Mouse (Mus musculus) CH12.LX (cell line): ENCODE data around the gene Zfp786. TPM values are rescaled to one million over a fixed set of nuclear protein-coding genes. Genes with fewer than 3 reads are reported as not detected.

Experiments
- DNase-seq: peaks from one replicate; pipeline ENCODE4 v3.0.0-alpha.2; 2013; ENCODE audit errors: extremely low read depth
- H3K27ac ChIP-seq: 2 replicates; pipeline ENCODE4 v1.5.1; 2012; ENCODE audit warnings: low read depth, mild to moderate bottlenecking, control low read depth, moderate library complexity; ENCODE audit not compliant: insufficient read depth
- H3K27me3 ChIP-seq: replicated peaks from 2 replicates; pipeline ENCODE3; 2012; ENCODE audit warnings: inconsistent platforms
- H3K36me3 ChIP-seq, 2 experiments: replicated peaks in 1 of 2; 2 replicates each; pipeline versions ENCODE3 to v1.6.1; 2012; ENCODE audit warnings: inconsistent platforms in 1 of 2, low read length in 1 of 2, mild to moderate bottlenecking in 1 of 2, mixed read lengths in 1 of 2, moderate library complexity in 1 of 2; ENCODE audit not compliant: control insufficient read depth in 1 of 2, insufficient read depth in 1 of 2
- H3K4me1 ChIP-seq, 2 experiments: 2 replicates each; pipeline ENCODE4 v1.6.1; 2012; ENCODE audit warnings: inconsistent platforms in 1 of 2, moderate library complexity in 1 of 2; ENCODE audit not compliant: insufficient read depth in 2 of 2, control insufficient read depth in 1 of 2
- H3K4me2 ChIP-seq: 2 replicates; pipeline ENCODE4 v1.6.1; 2012; ENCODE audit warnings: low read depth, mild to moderate bottlenecking, control low read depth; ENCODE audit not compliant: poor library complexity, insufficient read depth, severe bottlenecking
- H3K4me3 ChIP-seq, 3 experiments: fragments of 150-350 bp in 1 of 3; sonication (generic) in 1 of 3; replicated peaks in 1 of 3; 2 replicates each; pipeline versions ENCODE3 to v1.5.1; 2011 to 2012; ENCODE audit warnings: low read depth in 2 of 3, low read length in 2 of 3, mild to moderate bottlenecking in 2 of 3, moderate library complexity in 2 of 3, control low read depth in 1 of 3, improper control_type of control experiment in 1 of 3, inconsistent platforms in 1 of 3, mixed read lengths in 1 of 3; ENCODE audit not compliant: poor library complexity in 1 of 3
- H3K79me2 ChIP-seq: replicated peaks from 2 replicates; pipeline ENCODE4 v1.6.1; 2012; ENCODE audit warnings: mild to moderate bottlenecking, moderate library complexity; ENCODE audit not compliant: control insufficient read depth, poor library complexity, insufficient read depth, severe bottlenecking; ENCODE audit errors: extremely low read depth
- H3K9ac ChIP-seq: 2 replicates; pipeline ENCODE4 v1.6.1; 2012; ENCODE audit warnings: low read depth, mild to moderate bottlenecking, control low read depth, moderate library complexity; ENCODE audit not compliant: insufficient read depth
- H3K9me3 ChIP-seq: replicated peaks from 2 replicates; pipeline ENCODE3; 2012; ENCODE audit warnings: low read length, inconsistent platforms, mixed read lengths
- CHD1 ChIP-seq: IDR thresholded peaks from 2 replicates; pipeline ENCODE4 v1.6.1; 2012; ENCODE audit warnings: low read depth, low read length, improper control_type of control experiment, inconsistent platforms
- CHD2 ChIP-seq: IDR thresholded peaks from 2 replicates; pipeline ENCODE4 v1.6.1; 2011; ENCODE audit warnings: low read length, improper control_type of control experiment
- CTCF ChIP-seq, 2 experiments: IDR thresholded peaks in 1 of 2; conservative IDR thresholded peaks in 1 of 2; 2 replicates each; pipeline ENCODE4 v1.5.1; 2011 to 2012; ENCODE audit warnings: low read depth in 2 of 2, low read length in 2 of 2, improper control_type of control experiment in 1 of 2, inconsistent platforms in 1 of 2, mild to moderate bottlenecking in 1 of 2, moderate library complexity in 1 of 2
- EP300 ChIP-seq: IDR thresholded peaks from 2 replicates; pipeline ENCODE4 v1.6.1; 2011; ENCODE audit warnings: low read length, improper control_type of control experiment
- GABPA ChIP-seq: IDR thresholded peaks from 2 replicates; pipeline ENCODE4 v1.6.1; 2012; ENCODE audit warnings: low read depth, low read length, improper control_type of control experiment, inconsistent platforms; ENCODE audit not compliant: insufficient replicate concordance
- JUN ChIP-seq: IDR thresholded peaks from 2 replicates; pipeline ENCODE4 v1.6.1; 2011; ENCODE audit warnings: low read depth, mild to moderate bottlenecking, low read length, improper control_type of control experiment, moderate library complexity; ENCODE audit not compliant: insufficient read depth
- JUND ChIP-seq: conservative IDR thresholded peaks from 2 replicates; pipeline ENCODE4 v1.6.1; 2011; ENCODE audit warnings: low read depth, low read length, improper control_type of control experiment
- KAT2A ChIP-seq: IDR thresholded peaks from 2 replicates; pipeline ENCODE4 v1.6.1; 2012; ENCODE audit warnings: low read length, improper control_type of control experiment, inconsistent platforms; ENCODE audit not compliant: insufficient replicate concordance
- MAFK ChIP-seq: IDR thresholded peaks from 2 replicates; pipeline ENCODE4 v1.6.1; 2011; ENCODE audit warnings: low read length, improper control_type of control experiment; ENCODE audit not compliant: insufficient replicate concordance
- MAX ChIP-seq: IDR thresholded peaks from 2 replicates; pipeline ENCODE4 v1.6.1; 2011; ENCODE audit warnings: low read length, improper control_type of control experiment
- MXI1 ChIP-seq: IDR thresholded peaks from 2 replicates; pipeline ENCODE4 v1.6.1; 2011; ENCODE audit warnings: mild to moderate bottlenecking, low read depth, low read length, improper control_type of control experiment
- MYC ChIP-seq: IDR thresholded peaks from 2 replicates; pipeline ENCODE4 v1.6.1; 2011; ENCODE audit warnings: low read depth, mild to moderate bottlenecking, improper control_type of control experiment, low read length
- NELFE ChIP-seq: IDR thresholded peaks from 2 replicates; pipeline ENCODE4 v1.6.1; 2011; ENCODE audit warnings: low read depth, low read length, improper control_type of control experiment
- PAX5 ChIP-seq: IDR thresholded peaks from 2 replicates; pipeline ENCODE4 v1.6.1; 2012; ENCODE audit warnings: low read length, inconsistent platforms, mixed read lengths
- POLR2A ChIP-seq: IDR thresholded peaks from 2 replicates; pipeline ENCODE4 v1.6.1; 2011; ENCODE audit warnings: low read depth, mild to moderate bottlenecking, improper control_type of control experiment, low read length
- POLR2AphosphoS2 ChIP-seq: IDR thresholded peaks from 2 replicates; pipeline ENCODE4 v1.6.1; 2011; ENCODE audit warnings: low read depth, low read length, improper control_type of control experiment
- RAD21 ChIP-seq: IDR thresholded peaks from 2 replicates; pipeline ENCODE4 v1.6.1; 2011; ENCODE audit warnings: low read depth, mild to moderate bottlenecking, low read length, improper control_type of control experiment, moderate library complexity
- SMC3 ChIP-seq: IDR thresholded peaks from 2 replicates; pipeline ENCODE4 v1.6.1; 2011; ENCODE audit warnings: low read depth, low read length, improper control_type of control experiment
- TBP ChIP-seq: conservative IDR thresholded peaks from 2 replicates; pipeline ENCODE4 v1.6.1; 2011; ENCODE audit warnings: low read depth, low read length, improper control_type of control experiment
- TCF12 ChIP-seq: IDR thresholded peaks from 2 replicates; pipeline ENCODE4 v1.6.1; 2014; ENCODE audit warnings: low read depth, mild to moderate bottlenecking, inconsistent platforms, low read length, improper control_type of control experiment
- USF1 ChIP-seq: IDR thresholded peaks from 2 replicates; pipeline ENCODE4 v1.6.1; 2014; ENCODE audit warnings: low read depth, mild to moderate bottlenecking, inconsistent platforms, low read length, improper control_type of control experiment
- USF2 ChIP-seq: conservative IDR thresholded peaks from 2 replicates; pipeline ENCODE4 v1.6.1; 2011; ENCODE audit warnings: low read depth, low read length, improper control_type of control experiment
- ZKSCAN1 ChIP-seq: IDR thresholded peaks from 2 replicates; pipeline ENCODE4 v1.6.1; 2012; ENCODE audit warnings: low read depth, inconsistent platforms, low read length, improper control_type of control experiment, borderline replicate concordance
- ZNF384 ChIP-seq: IDR thresholded peaks from 2 replicates; pipeline ENCODE4 v1.6.1; 2012; ENCODE audit warnings: low read depth, low read length, improper control_type of control experiment, inconsistent platforms
- dilution Hi-C: fragments of 300-500 bp; cut with MboI; formaldehyde crosslinking; loops from 2 replicates; pipeline ENCODE4 v1.14.3; 2020; ENCODE audit warnings: low sequenced_read_pairs; ENCODE audit not compliant: extremely low pct_unique_long_range_greater_than_20kb, extremely low pct_ligation_motif_present
- in situ Hi-C: fragments of 300-500 bp; cut with MboI; formaldehyde crosslinking; loops from 3 replicates; pipeline ENCODE4 v1.14.3; 2019; ENCODE audit warnings: low sequenced_read_pairs, low pct_ligation_motif_present, low pct_unique_long_range_greater_than_20kb, mixed read lengths
- polyA plus RNA-seq: library from polyadenylated mRNA; unstranded; fragments of >175 nt; gene quantifications from 2 replicates; pipeline ENCODE4 v1.2.1, GENCODE M21; 2012; ENCODE audit warnings: low read depth; ENCODE audit not compliant: insufficient read length
- total RNA-seq, 2 experiments: library from RNA; depleted of rRNA; stranded (reverse); fragments of 300-350 nt in 1 of 2; fragments of >200 nt in 1 of 2; gene quantifications; 2 replicates each; pipeline ENCODE4 v1.2.3; 2012 to 2014

Zfp786 gene
- total and polyA plus RNA-seq, 3 experiments = 0.30 to 0.89 (median 0.40) TPM

- TF ChIP-seq ZNF384 = no peak
- peak; percentile 85 for TF ChIP-seq POLR2A
- no peak for TF ChIP-seq MAFK
- TF ChIP-seq GABPA = no peak
- TF ChIP-seq SMC3 = no peak
- TF ChIP-seq MYC = peak; percentile 100
- TF ChIP-seq EP300 = no peak
- TF ChIP-seq NELFE = peak; percentile 88
- peak; percentile 80 for TF ChIP-seq TCF12
- TF ChIP-seq RAD21 = no peak
- TF ChIP-seq KAT2A = 0 out of 2 replicates have a peak, but pooled peaks have one; percentile 51
- peak; percentile 90 for TF ChIP-seq POLR2AphosphoS2
- TF ChIP-seq MAX = peak; percentile 99
- TF ChIP-seq USF1 = peak; percentile 14; the same call in 1 of the 2 replicates
- no peak for TF ChIP-seq CTCF (conservative IDR thresholded peaks at IDR 0.05 in 1 of 2, IDR thresholded peaks at IDR 0.05 in 1 of 2; ENCODE audit: low read depth in 2 of 2, low read length in 2 of 2)
- no peak for TF ChIP-seq JUN
- TF ChIP-seq TBP = peak; percentile 88
These were observed 17.3 kb downstream of the Zfp786 start, which contains the start of gene Pdia4 (continued) for GRCm38 (mm10) chr6:47813257-47813878.

GRCm38 (mm10) chr6:47812271-47812915 lies 18.3 kb downstream of the Zfp786 start:
- Histone ChIP-seq H3K79me2 (peaks cover 56% of the 10 kb centered on the region), H3K4me3 (peak overlapping the region; percentile 69 to 97 (median 91)), H3K4me2 (peak overlapping the region; percentile 100), H3K9me3 (no peaks in the 10 kb centered on the region), H3K36me3 (no peaks in the 10 kb centered on the region), H3K9ac (peak overlapping the region; percentile 98), H3K4me1 (peaks cover 13 to 24% of the 10 kb centered on the region in 2 experiments), H3K27me3 (no peaks in the 10 kb centered on the region), H3K27ac (peak overlapping the region; percentile 75)
- dilution Hi-C loops = no loop called here
- in situ Hi-C loops = no loop called here
- DNase-seq = no peak
- TF ChIP-seq CHD1 = no peak
- TF ChIP-seq POLR2A = no peak
- no peak for TF ChIP-seq MAFK
- no peak for TF ChIP-seq USF2
- TF ChIP-seq JUN = no peak
- TF ChIP-seq EP300 = no peak
- TF ChIP-seq MYC = no peak
- TF ChIP-seq USF1 = no peak
- no peak for TF ChIP-seq MAX
- TF ChIP-seq ZKSCAN1 = no peak
- TF ChIP-seq TCF12 = no peak
- TF ChIP-seq KAT2A = no peak
- TF ChIP-seq CHD2 = no peak
- TF ChIP-seq POLR2AphosphoS2 = no peak
- TF ChIP-seq NELFE = no peak
- TF ChIP-seq JUND = no peak
- TF ChIP-seq PAX5 = no peak
- no peak for TF ChIP-seq MXI1
- no peak for TF ChIP-seq RAD21
- TF ChIP-seq, all 38 proteins: peak for 0
